Mouse (Mus musculus): Measurements from ENCODE around the gene Txnip. TPM values are rescaled to one million over a fixed set of nuclear protein-coding genes. Genes with fewer than 3 reads are reported as not detected.
"Not testable (repeated sequence)": the region's sequence is repeated elsewhere in the genome, so short reads cannot be mapped to it uniquely, and the experiment has no call there.

Txnip gene
- polyA plus RNA-seq, 1 experiment from 2014 or later = 146 TPM

DNA sequence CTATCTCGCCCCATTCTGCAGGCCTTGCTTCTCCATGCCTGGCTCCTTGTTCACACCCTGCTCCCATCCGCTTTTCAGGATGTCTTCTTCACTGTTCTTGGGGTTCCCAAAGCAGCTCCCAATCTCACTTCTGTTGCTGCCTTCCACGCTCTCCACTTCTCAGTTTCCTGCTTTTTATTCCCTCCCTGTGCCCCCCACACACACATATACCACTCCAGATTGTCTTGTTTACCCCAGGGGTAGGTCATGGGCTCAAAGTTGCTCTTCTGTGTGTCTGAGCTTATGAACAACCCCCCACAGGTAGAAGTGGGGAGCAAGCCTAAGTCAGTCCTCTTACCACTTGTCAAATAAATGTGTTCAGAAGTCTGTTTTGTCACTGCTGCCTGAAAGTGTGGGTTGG lies 41.7 kb downstream of the Txnip start:
- no peak for ATAC-seq
- 76% methylated on average over 3 of the region's 3 CpGs for WGBS
- Histone ChIP-seq H3K4me2 (replicated peaks) (no peak overlapping the region), H3K4me3 (replicated peaks) (no peak overlapping the region), H3K9ac (no peak overlapping the region), H3K36me3 (no peaks in the 10 kb centered on the region), H3K27ac (no peak overlapping the region), H3K9me3 (no peaks in the 10 kb centered on the region), H3K4me1 (replicated peaks) (peaks cover 42% of the 10 kb centered on the region), H3K27me3 (replicated peaks) (peaks cover 37% of the 10 kb centered on the region)

DNA sequence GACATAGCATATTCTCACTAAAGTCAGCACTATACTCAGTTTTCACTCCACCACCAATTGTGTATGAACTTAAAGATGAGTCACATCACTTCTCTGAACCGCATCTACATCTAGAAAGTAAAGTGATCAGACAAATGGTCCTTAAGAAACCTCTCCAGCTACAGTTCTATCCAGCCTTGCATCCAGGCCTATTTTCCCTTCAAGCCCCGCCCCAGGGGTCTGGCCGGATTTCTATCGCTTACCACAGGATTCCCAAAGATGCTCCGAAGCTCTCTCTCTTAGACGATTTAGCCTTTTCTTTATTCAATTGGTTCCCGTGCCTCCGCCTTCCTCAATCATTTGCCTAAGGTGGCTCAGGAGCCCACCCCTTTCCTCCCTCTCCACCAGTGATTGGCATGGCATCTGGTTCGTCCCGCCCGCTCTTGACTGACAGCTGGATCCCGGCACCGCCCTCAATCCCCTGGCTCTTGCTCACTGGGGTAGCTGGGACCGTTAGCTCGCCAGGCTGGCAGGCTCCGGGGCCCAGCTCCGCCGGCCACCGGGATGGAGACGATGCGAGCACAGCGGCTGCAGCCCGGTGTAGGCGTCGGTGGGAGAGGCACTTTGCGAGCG lies 43.0 kb downstream of the Txnip start, which contains the start of gene Lix1l:
TSS of gene Lix1l (plus strand) at position 511 of the 612 bp plus-strand sequence.
- Histone ChIP-seq H3K9me3 (no peaks in the 10 kb centered on the region), H3K27ac (peak within 1 kb of the TSS; percentile 98), H3K36me3 (no peaks in the 10 kb centered on the region), H3K4me2 (replicated peaks) (peak within 1 kb of the TSS; percentile 80), H3K4me3 (replicated peaks) (peak within 1 kb of the TSS; percentile 71), H3K27me3 (replicated peaks) (peaks cover 30% of the 10 kb centered on the region), H3K4me1 (replicated peaks) (peaks cover 43% of the 10 kb centered on the region), H3K9ac (peak within 1 kb of the TSS; percentile 77)
- ATAC-seq = peak; percentile 94
- 1% methylated on average over 27 of the region's 27 CpGs for WGBS

DNA sequence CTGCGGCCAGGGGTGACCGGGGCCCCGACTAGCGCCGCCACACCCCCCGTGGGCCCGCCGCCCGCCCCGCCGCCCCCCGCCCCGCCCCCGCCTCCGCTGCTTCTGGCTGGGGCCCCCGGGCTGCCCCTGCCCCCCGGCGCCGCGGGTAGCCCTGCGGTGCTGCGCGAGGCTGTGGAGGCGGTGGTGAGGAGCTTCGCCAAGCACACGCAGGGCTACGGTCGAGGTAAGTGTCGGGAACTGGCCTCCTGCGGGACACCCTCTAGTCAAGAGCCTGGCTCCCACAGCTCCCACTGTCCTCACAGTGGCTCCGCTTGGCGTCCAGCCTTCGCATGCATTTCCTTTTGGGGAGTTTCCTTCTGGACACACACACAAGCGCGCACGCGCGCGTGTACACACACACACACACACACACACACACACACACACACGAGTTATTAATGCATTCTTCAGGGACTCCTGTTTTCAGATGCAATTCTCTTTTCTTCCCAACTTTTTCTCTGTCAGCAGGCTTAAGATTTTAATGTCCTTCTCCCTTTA lies 43.6 kb downstream of the Txnip start:
- Histone ChIP-seq H3K36me3 (no peaks in the 10 kb centered on the region), H3K27me3 (replicated peaks) (peaks cover 25% of the 10 kb centered on the region), H3K4me3 (replicated peaks) (peak overlapping the region; percentile 71), H3K9me3 (no peaks in the 10 kb centered on the region), H3K9ac (peak overlapping the region; percentile 77), H3K27ac (peak overlapping the region; percentile 98), H3K4me2 (replicated peaks) (peak overlapping the region; percentile 80), H3K4me1 (replicated peaks) (peaks cover 38% of the 10 kb centered on the region)
- under 1% methylated on average over 20 of the region's 40 CpGs for WGBS
- ATAC-seq = peak; percentile 70

DNA sequence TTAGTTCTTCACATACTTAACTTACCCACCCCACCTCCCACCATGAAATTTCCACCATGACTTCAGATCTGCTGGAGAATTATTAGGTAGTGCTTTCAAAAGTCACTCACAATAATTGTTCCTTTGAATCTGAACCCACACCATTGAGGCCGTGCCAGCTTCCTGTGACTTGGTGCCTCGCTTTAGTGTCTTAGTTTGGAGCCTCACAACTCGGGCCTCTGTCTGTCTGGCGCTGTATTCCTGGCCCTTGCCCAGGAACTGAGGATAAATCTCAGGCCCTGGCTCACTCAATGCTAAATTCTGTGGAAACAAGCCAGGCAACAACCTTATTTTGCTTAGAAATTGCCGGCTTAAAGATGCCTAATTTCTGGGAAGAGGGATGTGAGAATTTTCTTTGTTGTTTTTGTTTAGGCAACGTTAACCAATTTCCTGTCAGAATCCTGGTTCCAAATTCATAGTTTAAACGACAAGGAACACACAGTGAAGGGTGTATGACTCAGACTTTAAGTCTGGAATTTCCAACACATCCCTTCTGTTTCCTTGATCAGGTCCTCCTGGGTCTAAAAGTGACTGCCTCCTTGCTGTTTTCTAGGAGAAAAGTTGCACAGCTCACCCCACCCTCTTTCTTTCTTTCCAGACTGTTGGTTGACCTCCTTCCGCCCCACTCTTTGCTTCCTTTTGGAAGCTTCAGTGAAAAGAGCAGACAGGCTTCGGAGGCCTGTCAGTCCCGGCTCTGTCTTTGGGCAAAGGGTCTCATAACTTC lies 44.4 kb downstream of the Txnip start:
- ATAC-seq = no peak
- Histone ChIP-seq H3K4me1 (replicated peaks) (peaks cover 30% of the 10 kb centered on the region), H3K36me3 (no peaks in the 10 kb centered on the region), H3K27me3 (replicated peaks) (peaks cover 21% of the 10 kb centered on the region), H3K9ac (peak overlapping the region; percentile 77), H3K9me3 (no peaks in the 10 kb centered on the region), H3K4me2 (replicated peaks) (peak overlapping the region; percentile 80), H3K4me3 (replicated peaks) (peak overlapping the region; percentile 71), H3K27ac (peak overlapping the region; percentile 98)
- 29% methylated on average over 10 of the region's 10 CpGs for WGBS

DNA sequence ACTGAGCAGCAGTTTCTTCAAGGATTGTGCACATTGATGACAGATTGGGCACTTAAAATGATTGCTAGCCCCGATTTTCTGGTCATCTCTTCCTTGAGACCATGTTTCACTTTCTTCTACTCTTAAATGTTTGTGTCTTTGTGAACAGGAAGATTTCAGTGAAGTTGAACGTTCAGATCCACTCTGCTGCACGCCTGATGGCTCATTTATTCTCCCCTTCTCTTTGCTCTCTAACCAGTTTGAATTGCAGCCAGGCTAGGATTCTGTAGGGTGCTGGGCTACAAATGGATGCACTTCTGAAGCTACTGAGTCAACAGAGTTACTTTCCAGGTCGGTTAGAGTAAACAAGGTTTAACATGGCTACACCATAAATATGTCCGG lies 44.9 kb downstream of the Txnip start:
- H3K9me3 ChIP-seq = no peaks in the 10 kb centered on the region
- no peak for ATAC-seq
- peaks cover 25% of the 10 kb centered on the region for H3K4me1 ChIP-seq (replicated peaks)
- H3K27ac ChIP-seq = peak overlapping the region; percentile 98
- H3K9ac ChIP-seq = peak overlapping the region; percentile 77
- H3K36me3 ChIP-seq = no peaks in the 10 kb centered on the region
- H3K27me3 ChIP-seq (replicated peaks) = peaks cover 18% of the 10 kb centered on the region
- H3K4me3 ChIP-seq (replicated peaks) = peak overlapping the region; percentile 71
- WGBS = 22% methylated on average over 5 of the region's 5 CpGs
- H3K4me2 ChIP-seq (replicated peaks) = peak overlapping the region; percentile 80

DNA sequence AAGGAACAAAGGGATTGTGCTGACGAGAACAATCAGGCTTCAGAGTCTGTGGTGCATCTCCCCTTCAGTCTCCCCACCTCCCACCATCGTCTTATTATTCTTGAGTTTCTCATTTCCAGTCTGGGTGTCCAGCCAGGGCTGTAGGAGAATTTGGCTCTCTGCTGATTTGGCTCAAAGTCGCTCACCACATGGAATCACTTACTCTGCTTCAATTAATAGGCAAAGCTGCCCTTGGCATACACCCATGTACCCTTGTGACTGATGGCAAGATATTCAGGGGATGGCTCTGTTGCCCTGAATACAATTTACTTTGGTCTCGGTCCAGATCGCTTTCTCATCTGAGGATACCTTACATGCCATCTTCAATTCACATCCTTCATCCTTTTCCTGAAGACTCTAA lies 45.6 kb downstream of the Txnip start:
- peaks cover 19% of the 10 kb centered on the region for H3K4me1 ChIP-seq (replicated peaks)
- peaks cover 14% of the 10 kb centered on the region for H3K27me3 ChIP-seq (replicated peaks)
- peak overlapping the region; percentile 77; the same call in 1 of the 2 replicates for H3K9ac ChIP-seq
- peak overlapping the region; percentile 80 for H3K4me2 ChIP-seq (replicated peaks)
- no peaks in the 10 kb centered on the region for H3K36me3 ChIP-seq
- H3K4me3 ChIP-seq (replicated peaks) = peak overlapping the region; percentile 71; the same call in 1 of the 2 replicates
- no peaks in the 10 kb centered on the region for H3K9me3 ChIP-seq
- H3K27ac ChIP-seq = peak overlapping the region; percentile 98; the same call in 1 of the 2 replicates
- WGBS = 56% methylated on average over 5 of the region's 5 CpGs
- ATAC-seq = no peak

DNA sequence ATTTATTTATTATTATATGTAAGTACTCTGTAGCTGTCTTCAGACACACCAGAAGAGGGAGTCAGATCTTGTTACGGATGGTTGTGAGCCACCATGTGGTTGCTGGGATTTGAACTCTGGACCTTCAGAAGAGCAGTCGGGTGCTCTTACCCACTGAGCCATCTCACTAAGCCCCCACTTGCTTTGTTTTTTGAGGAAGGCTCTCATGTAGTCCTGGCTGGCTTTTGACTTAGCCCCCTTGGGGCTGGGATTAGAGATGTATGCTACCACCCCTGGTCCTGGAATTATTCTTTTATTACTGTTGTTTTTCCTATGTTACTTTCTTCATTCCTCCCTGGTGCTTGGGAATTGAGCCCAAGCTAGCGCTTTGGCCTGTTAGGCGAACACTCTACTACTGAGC lies 48.2 kb downstream of the Txnip start:
- 89% methylated on average over 4 of the region's 4 CpGs for WGBS
- H3K36me3 ChIP-seq; H3K27ac ChIP-seq; ATAC-seq; H3K4me2 ChIP-seq (replicated peaks); H3K27me3 ChIP-seq (replicated peaks); H3K4me3 ChIP-seq (replicated peaks); H3K9me3 ChIP-seq; H3K9ac ChIP-seq: not testable (repeated sequence)
- H3K4me1 ChIP-seq (replicated peaks) = 0 out of 2 replicates have a peak, but pooled peaks cover 12% of the 10 kb centered on the region

DNA sequence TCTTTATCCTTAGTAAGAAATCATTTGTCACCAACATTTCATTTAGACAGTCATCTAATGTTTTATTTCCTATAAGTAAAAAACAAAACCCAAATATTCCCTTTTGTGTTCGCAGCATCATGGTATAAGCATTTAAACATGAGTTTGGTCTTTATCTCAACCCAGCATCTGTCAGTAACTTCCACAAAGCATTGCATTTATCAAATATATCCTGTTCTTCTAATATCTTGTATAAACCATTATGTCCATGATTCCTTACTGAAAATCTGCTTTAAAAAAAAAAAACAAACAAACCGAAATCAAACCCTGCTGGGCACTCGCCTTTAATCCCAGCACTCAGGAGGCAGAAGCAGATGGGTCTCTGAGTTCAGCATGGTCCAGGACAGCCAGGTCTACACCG lies 48.9 kb downstream of the Txnip start:
- no peak overlapping the region for H3K4me3 ChIP-seq (replicated peaks)
- no peak overlapping the region for H3K4me2 ChIP-seq (replicated peaks)
- 88% methylated on average over 4 of the region's 4 CpGs for WGBS
- no peak for ATAC-seq
- H3K27ac ChIP-seq = no peak overlapping the region
- H3K36me3 ChIP-seq = no peaks in the 10 kb centered on the region
- 0 out of 2 replicates have a peak, but pooled peaks cover 12% of the 10 kb centered on the region for H3K4me1 ChIP-seq (replicated peaks)
- H3K9me3 ChIP-seq = no peaks in the 10 kb centered on the region
- H3K27me3 ChIP-seq (replicated peaks) = no peaks in the 10 kb centered on the region
- H3K9ac ChIP-seq = no peak overlapping the region

Other genes starting within 250 kb of the Txnip start
- gene BC107364, start 105.7 kb upstream of the Txnip start, polyA plus RNA-seq (2015; fragmentation: Nextera tagmentation; extraction: Ambion mirVana) = 0.14 and 0.20 TPM in 2 replicates
- 0.29 and 0.37 TPM in 2 replicates for gene Hfe2, start 32.8 kb upstream of the Txnip start, polyA plus RNA-seq (2015; fragmentation: Nextera tagmentation; extraction: Ambion mirVana)
- gene Gm16253, start 19.0 kb downstream of the Txnip start, polyA plus RNA-seq (2015; fragmentation: Nextera tagmentation; extraction: Ambion mirVana) = 0.67 and 1.5 TPM in 2 replicates
- 26.5 and 31.3 TPM in 2 replicates for gene Polr3gl, start 36.2 kb downstream of the Txnip start, polyA plus RNA-seq (2015; fragmentation: Nextera tagmentation; extraction: Ambion mirVana)
- gene Ankrd34a, start 38.7 kb downstream of the Txnip start, polyA plus RNA-seq (2015; fragmentation: Nextera tagmentation; extraction: Ambion mirVana) = 1.9 and 2.3 TPM in 2 replicates
- gene Lix1l, start 43.2 kb downstream of the Txnip start, polyA plus RNA-seq (2015; fragmentation: Nextera tagmentation; extraction: Ambion mirVana) = 4.8 and 5.7 TPM in 2 replicates
- gene Rbm8a, start 72.0 kb downstream of the Txnip start, polyA plus RNA-seq (2015; fragmentation: Nextera tagmentation; extraction: Ambion mirVana) = 113 and 118 TPM in 2 replicates
- gene Pex11b, start 77.4 kb downstream of the Txnip start, polyA plus RNA-seq (2015; fragmentation: Nextera tagmentation; extraction: Ambion mirVana) = 42.2 TPM in 2 replicates
- gene Gm42957, start 77.5 kb downstream of the Txnip start, polyA plus RNA-seq (2015; fragmentation: Nextera tagmentation; extraction: Ambion mirVana) = 0.08 TPM in 1 of 2 replicates, not detected in the other
- gene Itga10, start 87.6 kb downstream of the Txnip start, polyA plus RNA-seq (2015; fragmentation: Nextera tagmentation; extraction: Ambion mirVana) = 0.43 and 0.49 TPM in 2 replicates
- 0.48 and 0.49 TPM in 2 replicates for gene Ankrd35, start 112.2 kb downstream of the Txnip start, polyA plus RNA-seq (2015; fragmentation: Nextera tagmentation; extraction: Ambion mirVana)
- gene Pias3, start 138.4 kb downstream of the Txnip start, polyA plus RNA-seq (2015; fragmentation: Nextera tagmentation; extraction: Ambion mirVana) = 37.1 and 37.2 TPM in 2 replicates
- gene Nudt17, start 150.6 kb downstream of the Txnip start, polyA plus RNA-seq (2015; fragmentation: Nextera tagmentation; extraction: Ambion mirVana) = 5.7 and 5.9 TPM in 2 replicates
- 36.5 and 39.3 TPM in 2 replicates for gene Polr3c, start 169.7 kb downstream of the Txnip start, polyA plus RNA-seq (2015; fragmentation: Nextera tagmentation; extraction: Ambion mirVana)
- 41.6 and 46.1 TPM in 2 replicates for gene Rnf115, start 169.7 kb downstream of the Txnip start, polyA plus RNA-seq (2015; fragmentation: Nextera tagmentation; extraction: Ambion mirVana)